Mouse (Mus musculus): ENCODE results near the gene Rsc1a1.

- no peak for TF ChIP-seq POLR2A (IDR thresholded peaks at IDR 0.05; ENCODE audit: borderline replicate concordance, control insufficient read depth, low read depth, low read length)
- TF ChIP-seq CTCF (IDR thresholded peaks at IDR 0.05; ENCODE audit: control insufficient read depth, insufficient read depth, low read length): no peak
Observed at GRCm38 (mm10) chr4:141708005-141708404, 22.6 kb upstream of the Rsc1a1 start.

Data from bone marrow, adult 2 months (tissue).